Mouse (Mus musculus): ENCODE data around the gene Rnf183.

DNA sequence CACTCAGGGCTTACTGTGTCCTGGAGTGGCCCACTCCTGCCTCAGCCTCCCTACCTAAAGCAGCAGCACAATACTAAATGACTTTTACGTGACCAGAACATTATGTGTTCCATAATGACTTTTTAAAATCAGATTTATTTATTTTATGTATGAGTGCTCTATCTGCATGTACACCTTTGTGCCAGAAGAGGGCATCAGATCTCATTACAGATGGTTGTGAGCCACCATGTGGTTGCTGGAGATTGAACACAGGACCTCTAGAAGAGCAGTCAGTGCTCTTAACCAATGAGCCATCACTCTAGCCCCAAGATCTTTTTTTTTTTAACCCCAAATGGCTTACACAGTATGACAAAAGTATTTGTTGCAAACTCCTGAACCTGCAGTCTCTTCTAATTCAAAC lies 33.1 kb upstream of the Rnf183 start:
- no peak for TF ChIP-seq CTCF (IDR thresholded peaks at IDR 0.05; ENCODE audit: borderline replicate concordance, extremely low read depth, insufficient read depth, insufficient read length)
- TF ChIP-seq POLR2A (IDR thresholded peaks at IDR 0.05; ENCODE audit: borderline replicate concordance, extremely low read depth, insufficient read depth, insufficient read length, poor library complexity, severe bottlenecking), result no peak

Measured in brain, embryonic 14.5 days (tissue).